Mouse (Mus musculus) skeletal muscle tissue, postnatal 0 days (tissue): ENCODE results near the gene Fastkd1. TPM values are rescaled to one million over a fixed set of nuclear protein-coding genes. Genes with fewer than 3 reads are reported as not detected.

ENCODE experiments used
- polyA plus RNA-seq: library from polyadenylated mRNA; unstranded; fragments of >200 nt; fragmentation: Nextera tagmentation; extraction: Ambion mirVana; gene quantifications from 2 replicates; pipeline ENCODE4 v1.2.1, GENCODE M21; 2015

Fastkd1 gene
- 11.2 and 12.9 TPM in 2 replicates for polyA plus RNA-seq

GRCm38 (mm10) chr2:69712981-69713625, at the start of gene Fastkd1:
TSS of gene Fastkd1 (minus strand) at chr2:69713516.

GRCm38 (mm10) chr2:69722273-69722649, 8.9 kb upstream of the Fastkd1 start, which contains the start of gene Ppig:
TSS of gene Ppig (plus strand) at chr2:69722545.

GRCm38 (mm10) chr2:69669853-69670252, 43.5 kb downstream of the Fastkd1 start, which contains the start of gene Klhl41:
TSS of gene Klhl41 (plus strand) at chr2:69670120.

GRCm38 (mm10) chr2:69646726-69647490, 66.4 kb downstream of the Fastkd1 start, which contains the start of gene Bbs5:
TSS of gene Bbs5 (plus strand) at chr2:69647171.

Other genes with a start within 250 kb of the Fastkd1 start
- gene Lrp2, start 127.5 kb downstream of the Fastkd1 start, polyA plus RNA-seq, result 0.03 TPM in 1 of 2 replicates, not detected in the other
- gene Bbs5, start 66.3 kb downstream of the Fastkd1 start, polyA plus RNA-seq, result 10.9 and 11.5 TPM in 2 replicates
- 254 and 281 TPM in 2 replicates for gene Klhl41, start 43.4 kb downstream of the Fastkd1 start, polyA plus RNA-seq
- 84.2 and 89.0 TPM in 2 replicates for gene Ppig, start 9.0 kb upstream of the Fastkd1 start, polyA plus RNA-seq
- 0.73 and 0.83 TPM in 2 replicates for gene Ccdc173, start 76.1 kb upstream of the Fastkd1 start, polyA plus RNA-seq
- 13.2 and 14.3 TPM in 2 replicates for gene Phospho2, start 76.1 kb upstream of the Fastkd1 start, polyA plus RNA-seq
- 15.7 and 18.1 TPM in 2 replicates for gene Klhl23, start 108.4 kb upstream of the Fastkd1 start, polyA plus RNA-seq
- 152 and 161 TPM in 2 replicates for gene Ssb, start 148.0 kb upstream of the Fastkd1 start, polyA plus RNA-seq
- gene Mettl5, start 172.1 kb upstream of the Fastkd1 start, polyA plus RNA-seq, result 31.6 and 33.3 TPM in 2 replicates
- gene Ubr3, start 183.7 kb upstream of the Fastkd1 start, polyA plus RNA-seq, result 12.5 and 16.9 TPM in 2 replicates